Mouse (Mus musculus): ENCODE results near the gene Dbi. TPM values are rescaled to one million over a fixed set of nuclear protein-coding genes. Genes with fewer than 3 reads are reported as not detected.

The Dbi gene
- total RNA-seq (2021) = 100 to 1,000 TPM; 338 to 346 TPM
- long read RNA-seq, experiment 1, transcript Dbi-201 (4 exons, 569 nt) = major isoform, 416 of 433 reads
- long read RNA-seq, experiment 1, partial matches to known transcripts = 9 of 433 reads
- long read RNA-seq, experiment 1, other reads (novel, unspliced or antisense) = 3 of 433 reads
- long read RNA-seq, experiment 2, transcript Dbi-201 (4 exons, 569 nt) = major isoform, 486 of 500 reads
- long read RNA-seq, experiment 2, partial matches to known transcripts = 7 of 500 reads
- long read RNA-seq, experiment 2, other reads (novel, unspliced or antisense) = 4 of 500 reads

DNA sequence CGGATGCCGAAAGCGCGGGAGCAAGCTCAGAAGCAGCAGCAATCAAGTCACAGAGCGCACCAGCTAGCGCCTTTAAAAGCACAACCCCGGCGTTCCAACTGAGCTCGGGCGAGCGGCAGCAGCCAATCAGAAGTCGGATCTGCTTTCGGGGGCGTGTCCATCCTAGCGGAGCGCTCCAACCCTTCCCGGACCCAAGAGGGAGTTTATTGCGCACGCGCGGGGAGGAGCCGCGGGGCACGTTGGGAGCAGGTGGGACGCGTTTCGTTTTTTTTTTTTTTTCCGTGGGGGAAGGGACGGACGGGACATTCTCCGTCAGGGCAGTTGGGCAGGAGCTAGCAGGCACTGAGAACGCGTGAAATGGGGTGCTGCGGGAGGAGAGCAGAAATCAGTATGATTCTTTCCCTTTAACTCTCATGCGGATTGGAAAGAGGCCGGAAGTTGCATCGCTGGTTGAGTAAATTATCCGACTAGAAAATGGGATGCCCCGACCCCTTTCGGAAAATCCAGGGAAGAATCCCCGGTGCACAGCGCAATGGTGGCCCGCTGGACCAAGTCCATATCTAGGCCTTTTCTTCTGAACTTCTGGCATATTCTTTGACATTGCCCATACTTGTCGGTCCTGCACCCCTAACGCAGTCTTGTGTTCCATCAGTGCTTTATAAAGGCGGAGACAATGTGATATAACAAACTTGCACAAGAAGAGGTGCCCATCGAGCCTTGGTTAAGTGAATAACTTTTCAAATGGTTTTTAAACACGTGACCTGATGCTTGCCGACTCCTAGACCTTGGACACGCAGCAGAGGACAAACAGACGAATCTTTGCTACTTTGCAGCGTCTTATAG lies at the start of gene Dbi, which contains the start of gene 3110009E18Rik:
Gene Dbi (minus strand): TSS at position 110 of the 843 bp plus-strand sequence.
Gene 3110009E18Rik (plus strand): TSS at position 219 of the 843 bp plus-strand sequence.
- peak; percentile 45 for TF ChIP-seq CTCF (conservative IDR thresholded peaks at IDR 0.05)
- Histone ChIP-seq H3K4me3 (peak within 1 kb of the TSS; percentile 74), H3K27ac (peak within 1 kb of the TSS; percentile 97)
- DNase-seq (ENCODE audit: low spot score in 2 of 2) = peak; percentile 98 to 99

DNA sequence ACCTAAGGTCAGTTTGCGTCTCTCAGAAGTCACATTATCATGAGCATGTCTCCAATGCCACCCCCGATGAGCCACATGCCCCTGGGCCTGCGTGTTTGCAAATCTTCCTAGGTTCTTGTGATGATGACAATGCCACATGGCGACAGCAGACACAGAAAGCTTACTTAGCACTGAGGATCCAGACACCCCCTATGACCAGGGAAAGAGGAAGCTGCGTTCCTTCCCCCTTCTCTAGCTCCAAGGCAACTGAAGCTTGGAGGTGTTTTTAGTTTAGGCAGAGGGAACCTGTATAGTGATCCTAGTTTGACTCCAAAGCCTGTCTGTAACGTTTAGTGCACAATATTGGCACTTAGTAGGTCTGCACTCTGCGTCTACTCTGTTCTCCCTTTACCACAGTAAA lies 49.4 kb upstream of the Dbi start:
- H3K4me3 ChIP-seq = no peak overlapping the region
- DNase-seq (ENCODE audit: low spot score in 2 of 2) = no peak
- TF ChIP-seq CTCF (conservative IDR thresholded peaks at IDR 0.05) = no peak
- no peak overlapping the region for H3K27ac ChIP-seq

DNA sequence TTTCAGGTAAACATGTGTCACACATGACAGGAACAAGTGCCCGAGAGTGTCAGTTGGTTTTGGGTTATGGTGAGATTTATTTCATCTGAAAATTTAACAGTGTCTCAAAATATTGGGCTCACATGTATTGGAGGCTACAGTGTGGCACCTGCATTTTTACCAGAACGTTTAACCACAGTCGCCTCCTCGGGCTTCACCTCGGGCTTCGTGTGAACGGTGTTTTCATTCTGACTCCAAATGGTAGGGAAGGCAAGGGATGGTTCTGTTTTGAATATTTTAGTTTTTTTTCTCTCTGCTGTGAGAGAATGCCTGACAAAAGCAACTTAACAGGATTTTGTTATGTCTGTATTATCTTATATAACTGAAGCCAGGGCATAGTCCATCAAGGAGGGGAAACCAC lies 47.8 kb upstream of the Dbi start:
- Histone ChIP-seq H3K27ac (no peak overlapping the region), H3K4me3 (no peak overlapping the region)
- TF ChIP-seq CTCF (conservative IDR thresholded peaks at IDR 0.05) = no peak
- no peak for DNase-seq (ENCODE audit: low spot score in 2 of 2)

DNA sequence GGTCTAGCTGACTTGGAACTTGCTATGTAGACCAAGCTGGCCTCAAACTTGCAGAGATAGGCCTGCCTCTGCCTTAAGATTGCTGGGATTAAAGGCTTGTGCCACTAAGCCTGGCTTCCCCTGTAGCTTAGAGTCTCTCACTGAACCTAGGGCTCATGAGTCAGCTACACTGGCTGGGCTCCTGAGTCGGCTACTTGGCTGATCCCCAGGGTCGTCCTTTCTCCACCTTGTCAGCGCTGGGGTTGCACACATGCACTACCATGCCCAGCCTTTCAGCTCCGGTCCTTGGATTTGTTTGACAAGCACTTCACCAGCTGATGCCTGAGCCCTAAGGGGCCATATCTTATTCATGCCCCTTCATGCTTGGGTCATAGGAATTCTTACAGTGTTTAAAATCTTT lies 47.1 kb upstream of the Dbi start:
- H3K4me3 ChIP-seq = no peak overlapping the region
- TF ChIP-seq CTCF (conservative IDR thresholded peaks at IDR 0.05) = no peak
- no peak for DNase-seq (ENCODE audit: low spot score in 2 of 2)
- no peak overlapping the region for H3K27ac ChIP-seq

DNA sequence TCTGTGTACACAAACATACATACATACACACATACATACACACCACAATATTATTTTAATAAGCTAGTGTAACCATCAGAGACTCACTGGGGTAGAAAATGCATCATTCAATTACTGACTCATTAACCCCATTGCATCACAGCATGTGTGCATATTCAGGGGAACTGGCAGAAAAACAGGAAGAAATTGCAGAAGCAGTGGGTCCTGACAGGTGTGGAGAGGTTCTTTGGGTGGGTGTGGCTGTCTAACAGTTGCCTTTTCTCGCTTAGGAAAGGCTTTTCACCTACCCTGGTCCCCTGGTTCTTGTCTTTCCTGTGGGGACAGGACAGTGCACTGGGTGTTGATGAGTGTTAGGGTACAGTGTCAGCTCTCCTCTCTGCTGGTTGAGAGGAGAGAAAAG lies 41.7 kb upstream of the Dbi start:
- DNase-seq (ENCODE audit: low spot score in 2 of 2) = no peak
- no peak overlapping the region for H3K27ac ChIP-seq

DNA sequence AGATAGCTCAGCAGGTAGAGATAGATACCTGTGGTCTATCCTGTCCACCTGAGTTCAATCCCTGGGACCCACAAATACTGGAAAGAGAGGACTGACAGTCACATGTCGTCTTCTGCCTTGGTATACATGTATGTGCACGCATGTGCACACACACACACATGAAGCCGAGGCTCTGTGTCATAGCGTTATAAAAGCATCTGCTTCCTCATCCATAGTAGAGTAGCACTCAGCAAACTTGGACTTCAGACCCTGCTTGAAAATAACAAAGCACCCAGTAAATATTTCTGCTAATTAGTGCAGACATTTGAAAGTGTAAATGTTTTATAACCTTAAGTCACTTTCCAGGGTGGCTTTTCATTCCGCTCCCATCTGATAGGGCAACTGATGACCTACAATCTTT lies 40.6 kb upstream of the Dbi start:
- no peak overlapping the region for H3K4me3 ChIP-seq
- no peak overlapping the region for H3K27ac ChIP-seq
- no peak for DNase-seq (ENCODE audit: low spot score in 2 of 2)
- TF ChIP-seq CTCF (conservative IDR thresholded peaks at IDR 0.05) = no peak

More for the DNA sequence above, 41.7 kb upstream of the Dbi start:
- H3K4me3 ChIP-seq = no peak overlapping the region
- TF ChIP-seq CTCF (conservative IDR thresholded peaks at IDR 0.05) = no peak

DNA sequence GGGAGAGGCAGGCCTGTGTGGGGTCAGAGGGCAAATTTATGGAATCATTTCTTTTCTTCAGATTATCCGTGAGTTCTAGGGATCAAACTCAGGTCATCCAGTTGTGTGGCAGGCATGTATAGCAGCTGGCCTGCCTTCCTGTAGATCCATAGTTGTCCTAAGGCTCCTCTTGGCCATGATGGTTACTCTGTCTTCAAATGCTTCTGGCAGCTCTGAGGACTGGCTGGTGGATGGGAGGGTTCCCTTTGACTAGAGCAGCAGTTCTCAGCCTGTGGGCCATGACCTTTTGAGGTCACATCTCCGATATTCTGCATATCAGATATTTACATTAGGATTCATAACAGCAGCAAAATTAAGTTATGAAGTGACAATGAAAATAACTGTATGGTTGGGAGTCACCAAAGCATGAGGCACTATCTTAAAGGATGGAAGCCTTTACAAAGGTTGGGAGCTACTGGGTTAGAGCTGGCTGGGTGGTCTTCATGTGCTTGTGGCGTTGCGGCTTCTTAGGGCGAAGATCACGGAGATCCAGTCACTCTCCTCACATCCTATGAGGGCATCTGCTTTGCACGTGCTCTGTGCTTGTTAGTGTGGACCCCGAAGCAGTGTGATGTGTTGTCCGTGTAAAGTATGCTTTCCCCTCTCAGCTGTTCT lies 37.7 kb upstream of the Dbi start:
- no peak for DNase-seq (ENCODE audit: low spot score in 2 of 2)
- H3K27ac ChIP-seq = no peak overlapping the region
- TF ChIP-seq CTCF (conservative IDR thresholded peaks at IDR 0.05) = no peak
- no peak overlapping the region for H3K4me3 ChIP-seq

DNA sequence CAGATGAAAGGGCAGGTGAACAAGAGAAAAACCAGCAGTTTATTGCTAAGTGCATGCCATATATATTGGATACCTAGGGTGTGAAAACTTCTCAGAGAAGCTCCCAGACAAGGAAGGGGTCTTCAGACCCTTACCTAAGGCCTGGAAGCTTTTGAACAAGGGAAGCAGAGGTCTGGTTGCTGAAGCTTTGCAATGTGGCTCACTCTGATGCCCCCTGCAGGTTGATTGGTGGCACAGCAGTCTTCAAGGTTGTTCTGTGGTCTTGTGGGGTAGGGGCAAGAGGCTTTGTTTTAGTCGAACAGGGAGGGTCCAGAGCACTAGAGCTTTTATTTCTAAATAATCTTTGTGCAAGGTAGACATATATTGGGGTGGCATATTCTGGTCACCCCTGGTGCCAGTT lies 34.4 kb upstream of the Dbi start:
- Histone ChIP-seq H3K27ac (no peak overlapping the region), H3K4me3 (no peak overlapping the region)
- TF ChIP-seq CTCF (conservative IDR thresholded peaks at IDR 0.05) = peak; percentile 91
- DNase-seq (ENCODE audit: low spot score in 2 of 2) = peak in 1 of 2 experiments; percentile 37

DNA sequence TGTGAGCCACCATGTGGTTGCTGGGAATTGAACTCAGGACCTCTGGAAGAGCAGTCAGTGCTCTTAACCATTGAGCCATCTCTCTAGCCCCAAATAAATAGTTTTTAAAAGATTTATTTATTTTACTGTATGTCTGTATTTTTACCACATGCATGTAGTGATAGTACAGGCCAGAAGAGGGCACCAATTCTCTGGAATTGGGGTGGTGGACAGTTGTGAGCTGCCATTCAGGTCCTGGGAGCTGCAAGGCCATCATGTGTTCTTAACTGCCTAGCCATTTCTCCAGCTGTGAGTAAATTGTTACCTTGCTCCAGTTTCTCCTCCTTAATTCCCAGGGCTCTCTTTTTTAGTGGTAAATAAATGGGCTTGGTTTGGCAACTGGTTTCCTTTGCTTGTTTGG lies 33.4 kb upstream of the Dbi start:
- peak; percentile 81 for TF ChIP-seq CTCF (conservative IDR thresholded peaks at IDR 0.05)
- Histone ChIP-seq H3K4me3 (no peak overlapping the region), H3K27ac (no peak overlapping the region)
- peak; percentile 26 to 54 for DNase-seq (ENCODE audit: low spot score in 2 of 2)

DNA sequence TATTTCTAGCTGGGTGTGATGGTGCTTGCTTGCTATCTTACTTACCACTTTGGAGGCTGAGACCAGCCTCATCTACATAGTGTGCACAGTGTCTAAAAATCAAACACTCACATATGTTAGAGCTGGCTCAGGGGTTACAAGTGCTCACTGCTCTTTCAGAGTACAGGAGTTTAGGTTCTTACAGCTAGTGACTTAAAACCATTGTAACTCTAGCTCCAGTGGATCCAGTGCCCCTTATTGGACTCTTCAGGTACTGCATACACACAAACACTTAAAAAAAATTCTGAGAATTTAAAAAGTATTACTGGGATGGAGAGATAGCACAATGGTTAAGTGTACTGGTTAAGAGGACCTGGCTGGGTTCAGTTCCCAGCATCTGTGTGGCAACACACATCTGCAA lies 26.1 kb upstream of the Dbi start:
- peak; percentile 78 for TF ChIP-seq CTCF (conservative IDR thresholded peaks at IDR 0.05)
- no peak for DNase-seq (ENCODE audit: low spot score in 2 of 2)
- Histone ChIP-seq H3K27ac (no peak overlapping the region), H3K4me3 (no peak overlapping the region)

DNA sequence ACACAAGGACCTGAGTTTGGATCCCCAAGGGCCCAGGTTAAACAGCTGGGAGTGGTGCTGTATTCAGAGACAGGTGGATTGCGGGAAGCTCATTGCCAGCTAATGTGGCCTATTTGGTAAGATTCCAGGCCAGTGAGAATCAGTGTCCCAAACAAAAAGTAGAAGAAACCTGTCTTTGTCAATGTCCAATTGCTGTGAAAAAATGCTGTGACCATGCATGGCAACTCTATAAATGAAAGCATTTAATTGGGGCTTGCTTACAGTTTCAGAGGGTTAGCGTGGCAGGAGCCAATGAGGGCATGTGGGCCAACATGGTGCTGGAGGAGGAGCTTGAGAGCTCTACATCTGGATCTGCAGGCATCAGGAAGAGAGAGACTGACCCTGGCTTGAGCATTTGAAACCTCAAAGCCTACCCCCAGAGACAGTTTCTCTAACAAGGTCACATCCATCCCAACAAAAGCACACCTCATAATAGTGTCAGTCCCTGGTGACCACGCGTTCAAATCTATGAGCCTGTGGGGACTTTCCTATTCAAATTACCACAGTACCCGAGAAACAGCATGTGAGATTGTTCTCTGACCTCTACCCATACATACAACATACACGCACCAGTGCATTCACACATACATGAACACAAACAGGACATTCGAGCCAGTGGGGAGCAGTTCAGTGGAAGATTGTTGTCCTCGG lies 24.8 kb upstream of the Dbi start:
- no peak for DNase-seq (ENCODE audit: low spot score in 2 of 2)
- no peak overlapping the region for H3K4me3 ChIP-seq
- TF ChIP-seq CTCF (conservative IDR thresholded peaks at IDR 0.05) = no peak
- no peak overlapping the region for H3K27ac ChIP-seq

DNA sequence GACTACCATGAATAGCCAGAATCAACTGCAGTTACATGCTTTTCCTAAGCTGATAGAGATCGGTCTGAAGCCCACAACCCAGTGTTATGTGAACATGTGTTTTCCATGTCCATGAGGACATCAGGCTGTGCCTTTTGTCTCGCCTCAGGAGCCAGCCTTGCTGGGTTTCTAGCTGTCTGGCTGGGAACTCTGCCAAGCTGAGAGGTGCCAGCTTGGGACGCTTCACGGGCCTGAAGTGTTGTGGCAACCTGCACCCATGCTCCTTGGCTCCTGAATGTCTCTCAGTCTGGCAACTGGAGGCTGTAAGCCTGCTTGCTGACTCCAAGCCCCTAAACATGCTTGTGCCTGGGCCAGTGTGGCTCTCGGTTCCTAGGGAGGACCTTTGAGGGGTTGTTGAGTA lies 21.7 kb upstream of the Dbi start:
- no peak for TF ChIP-seq CTCF (conservative IDR thresholded peaks at IDR 0.05)
- DNase-seq (ENCODE audit: low spot score in 2 of 2) = no peak
- H3K4me3 ChIP-seq = no peak overlapping the region
- H3K27ac ChIP-seq = no peak overlapping the region
